Mouse (Mus musculus) midbrain, embryonic 16.5 days (tissue): Measurements from ENCODE around the gene Pofut2. TPM values are rescaled to one million over a fixed set of nuclear protein-coding genes. Genes with fewer than 3 reads are reported as not detected.
A peak's percentile ranks its signal among the peaks of the same experiment; 100 is the strongest.

ENCODE experiments used
- ATAC-seq: fragments of 200-750 bp; cut with Nextera tagmentation; 2 replicates; pipeline ENCODE4 v1.8.0; 2017; ENCODE audit warnings: moderate TSS enrichment
- H3K27ac ChIP-seq: fragments of 300-500 bp; sonication (generic); 2 replicates; pipeline ENCODE4 v1.5.1; 2014; ENCODE audit warnings: mild to moderate bottlenecking, low read length, mixed read lengths
- H3K27me3 ChIP-seq: fragments of 300-500 bp; sonication (generic); 2 replicates; pipeline ENCODE4 v1.6.1; 2014; ENCODE audit warnings: low read depth, low read length, mixed read lengths; ENCODE audit not compliant: control insufficient read depth, insufficient read depth
- H3K36me3 ChIP-seq: fragments of 300-500 bp; sonication (generic); 2 replicates; pipeline ENCODE4 v1.6.1; 2014; ENCODE audit warnings: mild to moderate bottlenecking, low read length, moderate library complexity, mixed read lengths; ENCODE audit not compliant: control insufficient read depth, insufficient read depth
- H3K4me1 ChIP-seq: fragments of 300-500 bp; sonication (generic); 2 replicates; pipeline ENCODE4 v1.6.1; 2014; ENCODE audit warnings: mild to moderate bottlenecking, low read length, mixed read lengths; ENCODE audit not compliant: control insufficient read depth, insufficient read depth
- H3K4me2 ChIP-seq: fragments of 300-500 bp; sonication (generic); 2 replicates; pipeline ENCODE4 v1.6.1; 2014; ENCODE audit warnings: mild to moderate bottlenecking, low read length, mixed read lengths
- H3K4me3 ChIP-seq: fragments of 300-500 bp; sonication (generic); 2 replicates; pipeline ENCODE4 v1.5.1; 2014; ENCODE audit warnings: low read depth, mild to moderate bottlenecking, low read length, moderate library complexity, mixed read lengths
- H3K9ac ChIP-seq: fragments of 300-500 bp; sonication (generic); 2 replicates; pipeline ENCODE4 v1.6.1; 2014; ENCODE audit warnings: low read depth, low read length, mixed read lengths
- H3K9me3 ChIP-seq: fragments of 300-500 bp; sonication (generic); replicated peaks from 2 replicates; pipeline ENCODE4 v1.6.1; 2014; ENCODE audit warnings: mild to moderate bottlenecking, low read length, mixed read lengths; ENCODE audit not compliant: control insufficient read depth, poor library complexity, severe bottlenecking
- WGBS: fragments of 180-500 bp; shearing (Covaris S2); extraction: QIAGEN DNeasy Blood & Tissue Kit; methylation state at CpG from one replicate; pipeline ENCODE4 v1.1.7; 2014; 5-methylcytosine and 5-hydroxymethylcytosine counted together
- polyA plus RNA-seq: library from polyadenylated mRNA; unstranded; fragments of >200 nt; fragmentation: Nextera tagmentation; extraction: Ambion mirVana; gene quantifications from 2 replicates; pipeline ENCODE4 v1.2.1, GENCODE M21; 2015

The Pofut2 gene
- polyA plus RNA-seq, 1 experiment from 2014 or later, result 52.5 TPM

DNA sequence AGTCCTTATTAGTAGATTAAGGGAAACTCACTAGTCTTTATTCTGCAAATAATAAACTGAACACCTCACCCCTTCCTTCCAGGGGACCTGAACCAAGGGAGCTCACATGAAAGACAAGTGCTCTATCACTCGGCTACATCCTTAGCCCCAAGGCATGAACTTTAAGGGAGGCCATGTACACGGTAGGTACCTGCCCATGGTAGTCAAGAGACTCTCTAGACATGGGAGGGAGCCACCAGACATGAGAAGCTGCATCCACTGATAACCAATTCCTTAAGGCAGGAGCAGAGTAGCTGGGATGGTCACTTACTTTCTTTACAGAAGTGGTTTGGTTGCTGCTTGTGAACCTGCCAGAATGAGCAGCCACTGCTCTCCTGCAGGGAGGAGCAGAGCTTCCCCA lies 40.2 kb downstream of the Pofut2 start:
- 88% methylated on average over 2 of the region's 2 CpGs for WGBS
- Histone ChIP-seq H3K4me1 (no peaks in the 10 kb centered on the region), H3K27me3 (no peaks in the 10 kb centered on the region), H3K27ac (no peak overlapping the region), H3K9me3 (no peaks in the 10 kb centered on the region), H3K4me2 (no peak overlapping the region), H3K9ac (no peak overlapping the region), H3K4me3 (no peak overlapping the region), H3K36me3 (peaks cover 25% of the 10 kb centered on the region)
- ATAC-seq, result no peak

DNA sequence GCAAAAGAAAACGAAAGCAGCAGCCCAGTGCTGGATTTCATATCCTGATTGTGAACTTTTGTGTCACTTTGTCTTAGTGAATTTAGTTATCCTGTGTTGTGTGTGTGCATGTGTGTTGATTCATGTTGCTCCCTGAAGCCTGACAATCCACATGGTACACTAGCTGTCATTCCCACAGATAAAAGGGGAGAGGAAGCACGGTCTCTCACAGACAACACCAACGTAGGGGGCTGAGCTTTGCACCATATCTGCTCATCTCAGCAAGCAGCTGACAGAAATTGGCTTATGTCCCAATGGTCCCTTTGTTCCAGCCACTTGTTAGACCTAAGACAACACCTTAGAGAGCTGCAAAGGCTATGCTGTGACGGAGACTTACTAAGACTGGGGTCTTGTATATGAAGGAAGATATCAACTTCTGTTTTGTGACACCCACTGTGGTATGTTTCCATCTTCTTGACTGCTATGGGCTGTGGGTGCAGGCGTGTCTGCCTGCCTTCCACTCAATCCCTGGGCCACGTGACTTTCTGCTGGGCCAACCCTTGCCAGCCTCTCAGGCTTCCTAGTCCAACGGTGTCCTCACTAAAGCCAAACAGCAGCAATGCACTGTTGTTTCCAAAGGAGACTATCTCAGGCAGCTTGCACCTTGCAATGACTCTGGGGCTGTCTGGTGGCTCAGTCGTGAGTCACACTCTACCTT lies 41.4 kb downstream of the Pofut2 start:
- Histone ChIP-seq H3K36me3 (peaks cover 18% of the 10 kb centered on the region), H3K4me3 (no peak overlapping the region), H3K4me1 (peaks cover 5% of the 10 kb centered on the region), H3K4me2 (no peak overlapping the region), H3K27ac (no peak overlapping the region), H3K9ac (no peak overlapping the region), H3K9me3 (no peaks in the 10 kb centered on the region), H3K27me3 (no peaks in the 10 kb centered on the region)
- no peak for ATAC-seq
- WGBS, result 89% methylated on average over 8 of the region's 8 CpGs

DNA sequence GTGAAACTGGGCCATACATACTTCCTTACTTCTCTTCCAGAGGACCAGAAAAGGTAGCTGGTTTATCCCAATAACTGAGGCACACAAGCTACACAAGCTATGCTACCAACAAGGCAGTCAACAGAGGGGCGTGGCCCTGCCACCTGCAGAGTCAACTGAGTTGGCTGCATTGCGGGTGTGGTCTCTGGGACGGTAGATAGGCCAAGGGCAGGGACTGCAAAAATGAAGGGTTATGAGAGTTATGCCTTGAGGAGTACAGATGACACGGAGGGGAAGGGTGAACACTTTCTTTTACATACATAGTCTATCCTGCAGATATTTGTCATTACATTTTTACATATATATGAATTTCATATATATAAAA lies 41.9 kb downstream of the Pofut2 start:
- WGBS, result 88% methylated on average over 4 of the region's 4 CpGs
- H3K27ac ChIP-seq, result no peak overlapping the region
- ATAC-seq, result no peak

DNA sequence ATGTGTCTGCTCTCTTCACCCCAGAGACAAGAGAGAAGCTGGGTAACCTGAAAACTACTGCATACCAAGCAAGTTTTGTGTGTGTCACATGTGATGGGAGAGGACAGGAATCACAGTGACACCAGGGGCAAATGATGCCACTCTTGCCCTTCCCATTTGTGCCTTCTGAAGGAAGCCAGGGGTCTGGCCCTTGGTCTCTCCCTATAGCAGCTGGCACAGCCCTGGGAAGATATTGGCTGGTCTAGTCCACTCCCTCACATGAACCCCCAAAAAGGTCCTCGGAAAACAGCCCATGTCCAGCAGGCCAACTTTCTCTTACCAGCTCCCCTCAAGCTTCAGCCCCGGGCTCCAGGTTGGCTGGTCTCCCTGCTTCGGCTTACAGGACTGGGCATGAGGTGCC lies 45.3 kb downstream of the Pofut2 start:
- H3K4me1 ChIP-seq, result peaks cover 7% of the 10 kb centered on the region
- H3K36me3 ChIP-seq, result peaks cover 10% of the 10 kb centered on the region
- H3K27me3 ChIP-seq, result no peaks in the 10 kb centered on the region
- no peak overlapping the region for H3K9ac ChIP-seq
- H3K4me3 ChIP-seq, result no peak overlapping the region
- no peaks in the 10 kb centered on the region for H3K9me3 ChIP-seq
- H3K27ac ChIP-seq, result no peak overlapping the region
- 64% methylated on average over 3 of the region's 3 CpGs for WGBS
- peak; percentile 51; the same call in 1 of the 2 replicates for ATAC-seq
- no peak overlapping the region for H3K4me2 ChIP-seq

More for the DNA sequence above, 41.9 kb downstream of the Pofut2 start:
- no peak overlapping the region for H3K9ac ChIP-seq
- peaks cover 18% of the 10 kb centered on the region for H3K36me3 ChIP-seq
- H3K4me1 ChIP-seq, result peaks cover 5% of the 10 kb centered on the region
- H3K4me2 ChIP-seq, result no peak overlapping the region
- H3K9me3 ChIP-seq, result no peaks in the 10 kb centered on the region
- no peaks in the 10 kb centered on the region for H3K27me3 ChIP-seq
- H3K4me3 ChIP-seq, result no peak overlapping the region

DNA sequence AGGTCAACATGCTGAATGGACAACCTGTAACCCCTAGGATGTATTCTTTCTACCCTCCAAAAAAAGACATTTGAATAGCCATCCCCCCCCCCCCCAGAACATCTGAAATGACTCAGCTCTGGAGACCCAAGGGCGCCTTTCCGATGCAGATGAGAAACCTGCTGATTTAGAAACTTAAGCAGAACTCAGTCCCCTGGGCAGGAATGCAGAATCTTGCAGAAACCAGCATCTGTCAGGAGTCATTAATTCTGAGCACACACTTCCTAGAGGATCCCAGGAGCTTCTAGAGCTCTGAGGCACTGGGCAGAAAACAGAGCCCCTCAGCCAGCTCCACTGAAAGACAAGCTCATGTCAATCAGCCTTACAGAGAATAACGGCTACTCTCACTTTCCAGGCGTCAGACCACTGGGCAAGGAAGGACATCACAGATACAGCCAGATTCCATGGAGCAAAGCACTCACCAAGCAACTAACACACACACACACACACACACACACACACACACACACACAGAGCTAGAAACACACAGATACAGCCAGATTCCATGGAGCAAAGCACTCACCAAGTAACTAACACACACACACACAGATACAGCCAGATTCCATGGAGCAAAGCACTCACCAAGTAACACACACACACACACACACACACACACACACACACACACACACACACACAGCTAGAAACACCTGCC lies 46.0 kb downstream of the Pofut2 start:
- Histone ChIP-seq H3K27ac (peak overlapping the region; percentile 62; the same call in 1 of the 2 replicates), H3K9me3 (no peaks in the 10 kb centered on the region), H3K4me3 (no peak overlapping the region), H3K9ac (no peak overlapping the region), H3K4me1 (peaks cover 7% of the 10 kb centered on the region), H3K36me3 (peaks cover 9% of the 10 kb centered on the region), H3K27me3 (no peaks in the 10 kb centered on the region), H3K4me2 (no peak overlapping the region)
- WGBS, result 14% methylated on average over 4 of the region's 4 CpGs
- peak; percentile 85 for ATAC-seq

DNA sequence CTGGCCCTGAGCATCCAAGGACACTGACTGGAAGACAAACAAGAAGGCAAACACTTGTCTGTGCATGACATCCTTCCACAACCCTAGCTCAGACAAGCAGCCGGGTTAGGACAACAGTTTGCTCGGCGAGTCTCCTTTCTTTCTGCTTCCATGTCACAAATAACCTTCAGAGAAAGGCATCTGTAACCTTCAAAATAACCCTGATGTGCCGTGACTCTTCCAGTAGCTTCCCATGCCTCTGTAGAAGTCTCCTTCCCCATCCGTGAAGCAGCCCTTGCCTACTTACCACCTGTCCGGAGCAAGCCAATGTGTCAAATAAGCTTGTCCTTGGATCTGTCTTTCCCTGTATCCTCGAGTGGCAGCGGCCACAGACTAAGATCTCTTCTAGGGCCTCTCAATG lies 46.7 kb downstream of the Pofut2 start:
- no peak for ATAC-seq
- Histone ChIP-seq H3K4me2 (no peak overlapping the region), H3K9me3 (no peaks in the 10 kb centered on the region), H3K36me3 (peaks cover 8% of the 10 kb centered on the region; the same call in 1 of the 2 replicates), H3K4me1 (peaks cover 7% of the 10 kb centered on the region), H3K9ac (no peak overlapping the region), H3K4me3 (no peak overlapping the region), H3K27ac (0 out of 2 replicates have a peak overlapping the region, but pooled peaks have one; percentile 6), H3K27me3 (no peaks in the 10 kb centered on the region)
- WGBS, result 79% methylated on average over 8 of the region's 8 CpGs

GRCm38 (mm10) chr10:77308978-77309377 lies 50.0 kb downstream of the Pofut2 start:
- Histone ChIP-seq H3K4me1 (peaks cover 7% of the 10 kb centered on the region), H3K9ac (no peak overlapping the region), H3K9me3 (no peaks in the 10 kb centered on the region), H3K27me3 (no peaks in the 10 kb centered on the region), H3K4me3 (no peak overlapping the region), H3K27ac (no peak overlapping the region), H3K4me2 (no peak overlapping the region), H3K36me3 (0 out of 2 replicates have a peak, but pooled peaks cover 6% of the 10 kb centered on the region)
- WGBS, result 71% methylated on average over 10 of the region's 10 CpGs
- ATAC-seq, result no peak

GRCm38 (mm10) chr10:77314711-77315266 lies 55.8 kb downstream of the Pofut2 start:
- Histone ChIP-seq H3K4me1 (no peaks in the 10 kb centered on the region), H3K9me3 (no peaks in the 10 kb centered on the region), H3K4me3 (no peak overlapping the region), H3K4me2 (no peak overlapping the region), H3K27me3 (no peaks in the 10 kb centered on the region), H3K36me3 (0 out of 2 replicates have a peak, but pooled peaks cover 6% of the 10 kb centered on the region), H3K9ac (no peak overlapping the region), H3K27ac (no peak overlapping the region)
- 88% methylated on average over 9 of the region's 9 CpGs for WGBS
- no peak for ATAC-seq

- WGBS, result 97% methylated on average over 2 of the region's 2 CpGs
- Histone ChIP-seq H3K9me3 (no peaks in the 10 kb centered on the region), H3K9ac (no peak overlapping the region), H3K27ac (no peak overlapping the region), H3K4me3 (no peak overlapping the region), H3K36me3 (0 out of 2 replicates have a peak, but pooled peaks cover 4% of the 10 kb centered on the region), H3K4me1 (no peaks in the 10 kb centered on the region), H3K4me2 (no peak overlapping the region), H3K27me3 (no peaks in the 10 kb centered on the region)
- no peak for ATAC-seq
Measured at GRCm38 (mm10) chr10:77315682-77316081, 56.7 kb downstream of the Pofut2 start.
